Mouse (Mus musculus): ENCODE measurements around the gene Gkn1. TPM values are rescaled to one million over a fixed set of nuclear protein-coding genes. Genes with fewer than 3 reads are reported as not detected.

Gkn1 gene
- total RNA-seq (2021), result not detected in 2 replicates
- long read RNA-seq, experiment 1, result 0 reads
- long read RNA-seq, experiment 2, result 0 reads

DNA sequence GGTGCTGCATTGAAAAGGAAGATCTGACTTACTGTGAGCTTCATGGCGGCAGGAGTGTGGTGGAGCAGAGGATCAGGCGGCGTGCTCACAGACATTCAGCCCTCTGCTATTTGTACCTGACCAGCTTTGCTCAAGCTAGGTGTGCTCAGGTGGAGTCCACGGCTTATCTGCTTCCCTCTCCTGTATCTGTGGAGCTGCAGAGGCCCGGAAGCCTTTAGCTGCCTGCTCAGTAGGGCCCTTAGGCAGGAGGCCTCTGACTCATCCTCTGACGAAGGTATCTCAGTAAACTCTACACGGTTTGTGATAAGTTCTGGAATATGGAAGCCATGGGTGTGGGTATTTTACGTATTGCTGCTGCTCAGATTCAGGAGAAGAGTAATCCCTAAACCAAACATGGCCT lies at the start of gene Gkn1:
Gene Gkn1, minus strand, starts transcription at position 114 of the 400 bp plus-strand sequence.
- DNase-seq, result no peak

DNA sequence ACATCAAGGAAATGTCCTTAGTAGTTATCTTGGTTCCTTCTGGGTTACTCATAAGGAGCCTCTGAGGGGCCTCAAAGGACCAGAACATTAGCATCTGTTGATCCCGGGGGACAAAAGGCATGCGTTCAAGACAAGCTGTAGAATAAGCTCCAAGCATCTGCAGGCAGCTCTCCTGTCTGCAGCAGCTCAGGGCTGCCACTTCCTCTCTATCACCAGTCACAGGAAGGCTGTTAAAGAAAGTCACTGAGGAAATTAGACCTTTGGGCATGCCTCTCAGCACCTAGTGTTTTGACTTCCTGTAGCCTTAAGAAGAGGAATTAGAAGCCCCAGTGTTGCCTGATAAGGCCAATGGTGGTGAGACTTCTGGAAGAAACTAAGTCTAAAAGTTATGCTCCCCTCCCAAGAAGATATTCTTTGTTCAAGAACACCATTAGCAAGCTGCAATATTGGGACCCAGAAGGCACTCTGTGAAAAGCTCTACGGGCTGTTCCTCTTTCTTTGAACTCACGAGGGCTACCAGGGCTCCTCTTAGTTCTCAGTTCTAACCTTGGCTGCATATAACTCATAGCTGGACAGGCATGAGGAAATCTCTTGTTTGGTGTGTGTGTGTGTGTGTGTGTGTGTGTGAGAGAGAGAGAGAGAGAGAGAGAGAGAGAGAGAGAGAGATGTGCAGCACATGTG lies 49.3 kb upstream of the Gkn1 start:
- DNase-seq, result no peak

DNA sequence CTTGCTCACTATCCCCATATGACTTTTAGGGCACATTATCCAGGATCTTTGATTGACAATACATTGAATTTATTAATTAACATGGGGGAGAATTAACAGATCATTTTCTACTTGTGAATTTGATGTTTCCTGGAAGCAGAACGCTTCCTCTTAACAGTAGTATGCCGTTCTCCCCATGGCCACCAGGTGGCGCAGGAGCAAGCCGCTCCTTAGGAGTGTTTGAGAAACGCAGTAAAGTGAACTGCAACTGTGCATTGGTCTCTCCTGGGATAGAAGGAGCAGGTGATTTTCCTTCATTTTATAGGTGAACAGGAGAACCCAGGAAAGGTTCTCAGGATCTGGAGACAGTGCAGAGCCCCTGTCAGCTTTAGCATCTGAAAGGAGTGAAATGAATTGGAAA lies 48.4 kb upstream of the Gkn1 start:
- peak; percentile 85 for DNase-seq

DNA sequence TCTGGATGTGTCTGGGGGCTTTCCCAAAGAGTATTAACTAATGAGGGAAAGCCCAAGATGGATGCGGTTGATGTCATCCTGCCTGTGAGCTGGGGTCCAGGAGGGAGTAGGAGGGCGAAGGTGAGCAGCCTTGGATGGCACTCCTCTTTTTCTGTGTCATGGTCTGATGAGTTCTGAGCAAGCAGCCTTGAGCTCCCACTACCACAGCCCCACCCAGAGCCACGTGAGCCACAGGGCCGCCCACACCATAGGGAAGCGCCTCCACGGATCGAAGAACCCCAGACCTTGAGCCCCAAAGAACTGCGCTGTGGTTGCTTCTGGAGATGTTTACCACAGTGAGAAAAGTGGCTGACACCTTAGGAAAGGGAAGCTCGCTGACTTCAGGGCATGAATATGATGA lies 44.0 kb upstream of the Gkn1 start:
- no peak for DNase-seq

DNA sequence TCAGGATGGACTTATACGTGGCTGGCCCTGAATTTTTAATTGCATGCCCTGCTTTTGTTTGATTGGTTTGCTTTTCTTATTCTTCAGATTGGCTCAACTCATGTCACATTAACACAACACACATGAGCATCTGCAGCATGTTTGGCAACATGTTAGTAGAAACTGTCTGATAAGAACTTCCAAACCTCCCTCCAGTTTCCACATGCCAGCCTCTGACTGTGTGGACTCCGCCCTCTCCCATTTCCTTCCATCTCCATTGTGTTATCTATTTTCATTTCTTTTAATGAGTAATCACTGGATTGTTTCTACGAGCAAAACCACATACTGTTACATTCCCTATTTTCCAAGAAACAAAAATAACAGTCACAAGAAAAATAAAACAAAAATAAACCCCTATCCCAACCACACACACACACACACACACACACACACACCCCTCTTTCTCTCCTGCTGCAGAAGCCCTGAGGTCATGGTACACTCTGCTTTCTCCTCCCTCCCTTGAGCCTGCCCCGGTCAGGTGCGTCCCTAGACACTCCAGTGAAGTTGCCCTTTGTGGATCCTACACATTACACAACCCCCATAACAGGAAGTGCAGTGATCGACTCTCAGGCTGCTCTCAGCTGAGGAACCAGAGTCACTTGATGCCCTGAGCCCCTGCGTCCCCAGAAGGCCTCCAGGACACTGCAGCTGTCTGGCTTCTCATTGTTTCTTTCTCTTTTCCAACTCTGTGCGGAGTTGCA lies 42.9 kb upstream of the Gkn1 start:
- DNase-seq, result no peak

DNA sequence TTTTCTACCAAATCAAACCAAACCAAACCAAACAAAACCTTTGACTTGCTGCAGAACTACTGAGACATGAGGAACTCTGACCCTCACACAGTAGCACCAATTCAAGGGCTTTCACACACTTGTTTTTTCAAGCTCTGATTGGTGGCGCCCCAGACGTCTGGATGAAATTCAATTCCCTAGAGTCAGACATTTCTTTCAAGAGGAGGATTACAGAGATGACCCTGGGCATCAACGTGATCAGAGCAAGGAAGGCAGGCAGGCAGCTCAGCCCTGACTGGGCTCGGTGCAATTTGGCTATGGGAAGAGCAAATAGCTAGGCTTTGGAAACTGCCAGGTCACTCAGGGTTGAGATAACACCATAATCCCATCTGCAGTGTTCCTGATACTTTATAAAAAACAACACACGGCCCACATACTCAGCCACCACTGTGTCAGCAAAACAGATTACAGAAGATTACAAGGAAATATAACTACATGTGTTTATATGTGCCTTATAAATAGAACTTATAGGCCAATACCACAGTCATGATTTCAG lies 38.8 kb upstream of the Gkn1 start:
- DNase-seq, result no peak

DNA sequence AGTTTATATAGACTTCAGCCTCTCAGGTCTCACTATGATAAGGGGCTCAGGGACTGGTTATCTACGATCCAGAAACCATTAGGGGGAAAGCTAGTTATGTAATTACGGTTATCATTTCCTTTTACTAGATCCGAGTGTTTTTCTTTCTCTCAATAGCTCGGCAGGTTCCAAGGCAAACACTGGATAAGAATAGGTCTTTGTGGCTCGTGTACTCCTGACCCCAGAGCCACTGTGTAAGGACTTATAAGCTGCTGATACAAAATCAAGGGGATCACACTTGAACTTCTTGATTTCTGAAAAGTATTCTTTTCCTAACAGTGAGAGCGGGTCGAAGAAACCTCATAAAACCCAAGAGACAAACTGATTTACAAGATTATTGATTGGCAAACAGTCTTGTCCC lies 38.1 kb upstream of the Gkn1 start, which contains the start of gene Gkn3:
Gene Gkn3, minus strand, starts transcription at position 59 of the 400 bp plus-strand sequence.
- no peak for DNase-seq

DNA sequence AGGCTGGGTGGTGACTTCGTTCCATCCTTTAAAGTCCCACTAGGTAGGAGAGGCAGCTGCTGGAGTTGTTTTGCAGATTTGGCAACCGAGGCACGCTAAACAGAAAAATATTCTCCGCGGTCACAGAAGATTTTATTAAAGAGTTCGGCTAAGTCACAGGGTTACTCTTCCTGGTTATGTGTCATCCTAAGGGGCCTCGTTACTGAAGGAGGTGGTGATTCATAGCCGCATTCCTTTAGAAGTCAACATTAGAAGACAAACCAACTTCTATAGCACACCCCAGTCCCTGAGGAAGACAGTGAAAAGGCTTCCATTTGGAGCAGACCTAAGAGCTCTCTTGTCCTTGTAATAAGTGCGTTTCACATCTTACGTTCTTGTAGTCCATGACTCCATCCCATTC lies 35.9 kb upstream of the Gkn1 start:
- no peak for DNase-seq

DNA sequence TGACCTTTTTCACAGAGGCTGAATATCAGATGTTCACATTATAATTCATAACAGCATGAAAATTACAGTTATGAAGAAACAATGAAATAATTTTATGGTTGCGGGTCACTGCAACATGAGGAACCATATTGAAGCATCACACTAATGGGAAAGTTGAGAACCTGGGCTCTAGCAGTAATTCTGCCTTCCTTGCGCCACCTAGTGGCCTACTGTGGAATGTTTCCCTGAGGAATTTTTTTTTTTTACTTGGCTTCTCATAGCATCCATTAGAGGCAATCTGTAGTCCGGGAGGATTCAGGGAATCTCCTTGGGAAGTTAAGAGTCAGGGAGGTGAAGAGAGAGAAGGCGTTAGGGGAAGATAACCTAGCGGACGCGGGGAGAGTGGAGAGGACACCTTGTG lies 35.5 kb upstream of the Gkn1 start:
- DNase-seq, result peak; percentile 76

DNA sequence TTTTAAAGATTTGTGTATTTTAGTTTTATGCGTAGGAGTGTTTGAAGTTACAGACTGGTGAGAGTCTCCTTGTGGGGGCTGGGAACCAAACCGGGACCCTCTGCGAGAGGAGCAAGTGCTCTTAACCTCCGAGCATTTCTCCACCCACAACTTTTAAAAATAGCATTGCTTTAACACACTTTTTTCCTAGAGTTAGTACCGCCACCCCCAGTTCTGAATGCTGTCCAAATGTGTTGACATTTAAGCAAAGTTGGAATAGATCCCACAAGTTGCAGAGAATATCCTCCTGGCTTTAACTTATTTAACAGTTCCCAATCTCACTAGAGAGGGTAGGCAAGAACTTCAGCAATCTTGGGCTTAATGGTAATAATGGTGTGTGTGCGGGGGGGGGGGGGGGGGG lies 34.0 kb upstream of the Gkn1 start:
- peak; percentile 27 for DNase-seq

DNA sequence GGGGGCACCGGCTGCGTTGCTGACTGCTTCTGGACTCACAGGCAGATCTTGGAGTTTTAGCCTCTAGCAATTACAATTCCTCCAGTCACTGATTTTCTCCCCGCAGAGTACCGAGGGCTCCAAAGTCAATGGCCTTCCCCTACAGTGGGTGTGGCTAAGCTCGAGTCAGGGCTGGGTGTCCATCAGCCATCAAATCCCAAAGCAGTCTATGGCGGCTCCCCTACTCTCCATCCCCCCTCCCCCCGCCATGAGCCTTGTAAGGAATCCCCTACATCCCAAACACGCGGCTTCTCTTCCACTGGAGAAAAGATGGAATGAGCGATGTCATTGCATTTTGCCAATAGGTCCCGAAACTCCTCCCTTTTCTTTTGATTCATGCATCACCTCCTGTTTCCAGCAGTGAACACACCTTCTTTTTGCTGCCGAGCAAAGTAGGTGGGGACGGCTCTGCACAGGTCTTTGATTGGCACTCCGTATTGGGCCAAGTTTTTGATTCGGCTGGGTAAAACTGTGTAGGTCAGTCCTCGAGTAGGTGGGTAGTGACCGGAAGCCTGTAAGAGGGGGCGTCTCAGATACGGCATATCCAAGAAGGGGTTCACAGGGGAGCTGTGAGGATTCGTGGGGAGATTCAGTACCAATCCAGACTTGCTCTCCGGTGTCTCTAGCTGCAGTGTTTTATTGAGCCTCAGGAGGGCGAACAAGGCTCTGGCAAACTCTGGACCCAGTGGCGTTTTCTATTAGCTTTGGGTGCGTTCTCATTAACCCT lies 33.4 kb upstream of the Gkn1 start:
- peak; percentile 32 for DNase-seq

DNA sequence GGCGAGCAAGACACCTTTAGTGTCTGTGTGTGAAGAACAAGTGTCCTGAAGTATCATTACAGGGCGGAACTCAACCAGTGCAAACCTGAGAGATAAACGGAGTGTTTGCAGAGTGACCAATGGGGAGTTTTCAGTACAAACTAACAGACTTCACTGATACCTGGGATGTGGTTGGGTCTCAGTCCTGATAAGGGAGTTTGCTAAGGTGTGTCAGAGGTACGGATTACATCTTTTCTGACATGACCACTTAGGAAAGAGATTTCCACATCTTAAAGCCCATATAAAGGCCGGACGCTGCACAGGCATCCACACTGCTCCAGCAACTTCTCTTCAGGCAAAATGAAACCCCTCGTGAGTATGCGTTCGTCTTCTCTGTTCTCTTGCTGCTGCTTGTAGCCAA lies 22.3 kb upstream of the Gkn1 start, which contains the start of gene Gkn2:
Gene Gkn2, plus strand, starts transcription at position 301 of the 400 bp plus-strand sequence.
- no peak for DNase-seq

DNA sequence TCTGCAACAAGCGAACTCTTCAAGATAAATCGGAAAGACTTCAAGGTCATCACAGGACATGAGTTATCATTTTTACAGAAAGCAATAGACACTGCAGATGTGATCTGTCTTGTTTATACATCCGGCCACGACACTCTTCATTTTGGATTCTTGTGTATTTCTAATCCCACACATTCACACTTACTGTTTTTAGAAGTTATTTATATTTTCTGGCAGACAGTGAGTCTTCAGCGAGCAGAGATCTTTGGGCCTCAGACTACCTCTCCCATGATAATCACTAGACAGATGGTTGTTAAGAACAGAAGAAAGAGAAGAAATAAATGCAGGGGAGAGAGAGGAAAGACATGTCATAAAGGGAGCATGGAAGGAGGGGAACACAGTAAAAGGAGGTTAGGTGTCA lies 18.5 kb upstream of the Gkn1 start:
- no peak for DNase-seq

DNA sequence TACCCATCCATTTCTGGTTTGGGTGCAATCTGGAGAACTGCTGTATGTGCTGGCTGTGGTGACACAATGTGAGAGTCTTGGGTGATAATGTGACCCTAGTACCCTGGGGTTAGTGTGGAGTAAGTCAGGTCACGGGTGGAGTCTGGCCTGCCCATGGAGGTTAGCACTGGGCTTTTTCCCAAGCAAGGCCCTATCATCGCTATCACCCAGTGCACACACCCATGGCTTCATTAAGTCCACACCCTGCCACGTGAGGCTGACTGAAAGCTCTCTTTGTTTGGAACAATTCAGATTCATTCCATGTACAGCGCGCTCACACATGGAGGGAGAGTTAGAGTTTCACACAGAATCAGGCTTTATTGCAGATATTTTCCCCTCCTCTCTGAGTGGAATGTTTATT lies 3.7 kb upstream of the Gkn1 start:
- DNase-seq, result no peak

DNA sequence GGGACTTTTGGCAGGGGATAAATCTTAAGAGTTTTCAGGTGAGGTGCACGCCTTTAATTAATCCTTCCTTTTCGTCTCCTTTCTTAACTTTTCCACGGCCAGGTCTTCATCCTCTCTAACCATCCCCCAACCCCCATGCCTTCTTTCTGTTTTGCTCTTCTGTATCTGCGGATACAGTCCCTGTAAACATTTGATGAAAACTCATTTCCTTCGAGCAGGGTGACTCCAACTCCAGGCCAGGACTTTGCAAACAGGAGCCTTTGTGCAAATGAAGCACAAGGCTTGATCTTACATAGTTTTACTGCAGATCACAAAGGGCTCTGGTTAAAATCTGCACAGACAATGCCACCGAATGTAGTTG lies 14.8 kb downstream of the Gkn1 start:
- no peak for DNase-seq

DNA sequence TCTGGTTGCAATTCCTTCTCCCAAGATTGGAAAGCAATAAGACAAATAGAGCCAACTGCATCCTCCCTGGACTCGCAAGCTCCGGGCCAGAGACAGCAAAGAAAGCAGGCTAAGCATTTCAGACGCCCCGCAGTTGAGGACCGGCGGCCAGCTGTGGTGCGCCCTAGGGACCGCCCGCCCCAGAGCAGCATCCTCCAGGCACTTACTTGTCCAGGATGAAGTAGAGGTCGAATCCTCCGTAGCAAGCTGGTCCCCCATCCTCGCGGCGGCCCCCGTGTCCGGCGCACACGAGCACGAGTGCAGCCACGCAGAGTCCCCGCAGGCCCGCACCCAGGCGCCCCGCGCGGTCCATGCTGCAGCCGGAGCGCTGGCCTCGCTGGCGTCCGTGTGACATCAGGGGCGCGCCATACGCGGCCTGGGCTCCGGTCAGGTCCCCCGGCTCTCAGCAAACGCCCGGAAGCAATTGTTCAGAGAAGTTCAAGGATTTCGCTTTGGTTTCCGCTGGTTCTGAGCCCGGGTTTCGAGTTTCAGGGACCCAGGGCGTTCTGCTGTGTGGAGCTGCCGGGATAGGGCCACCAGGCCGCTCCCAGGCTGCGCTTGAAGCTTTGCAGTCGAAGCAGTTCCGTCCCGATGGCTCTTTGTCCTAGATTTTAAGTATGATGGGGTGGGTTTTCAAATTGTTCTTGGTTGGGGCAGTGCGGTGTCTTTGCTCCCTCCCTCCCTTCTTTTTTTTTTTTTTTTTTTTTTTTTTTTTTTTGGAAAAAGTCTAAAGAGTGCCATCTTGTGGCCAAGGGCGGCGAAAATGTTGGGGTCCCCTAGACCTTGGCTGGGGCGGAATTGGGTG lies 15.4 kb downstream of the Gkn1 start, which contains the start of gene Antxr1:
Gene Antxr1, minus strand, starts transcription at position 731 of the 844 bp plus-strand sequence.
- DNase-seq, result peak; percentile 77

DNA sequence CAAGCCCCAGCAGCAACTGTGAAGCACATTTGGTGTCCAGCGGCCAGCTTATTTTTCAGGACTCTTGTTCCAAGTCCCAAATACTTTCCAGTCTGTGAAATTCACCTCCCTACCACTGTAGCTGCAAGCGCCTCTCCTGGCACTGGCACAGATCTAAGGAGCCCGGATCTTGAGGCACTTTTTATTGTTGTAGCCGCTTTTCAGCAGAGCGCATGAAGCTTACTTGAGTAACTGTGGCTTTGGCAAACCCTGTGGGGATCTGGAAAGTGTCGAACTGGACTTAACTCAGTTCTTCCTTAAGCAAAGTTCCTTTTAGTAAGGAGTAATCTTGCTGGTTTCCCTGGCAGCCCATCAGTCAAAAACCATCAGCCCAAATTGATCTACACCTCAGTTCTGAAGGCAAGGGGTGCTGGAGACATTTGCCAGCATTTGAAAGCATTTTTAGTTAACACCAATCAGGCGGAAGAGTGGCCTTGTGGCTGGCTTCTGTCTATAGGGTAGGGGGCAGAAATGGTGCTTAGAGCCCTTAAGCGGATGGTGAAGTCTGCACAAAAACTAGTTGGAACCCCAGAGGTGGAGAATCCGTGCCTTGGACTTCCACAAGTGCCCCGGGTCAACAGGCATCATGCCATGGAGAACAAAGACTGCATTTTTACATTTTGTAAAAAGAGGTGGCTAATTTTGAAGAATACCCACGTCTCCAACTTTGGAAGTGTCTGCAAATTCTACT lies 16.2 kb downstream of the Gkn1 start:
- DNase-seq, result peak; percentile 48

DNA sequence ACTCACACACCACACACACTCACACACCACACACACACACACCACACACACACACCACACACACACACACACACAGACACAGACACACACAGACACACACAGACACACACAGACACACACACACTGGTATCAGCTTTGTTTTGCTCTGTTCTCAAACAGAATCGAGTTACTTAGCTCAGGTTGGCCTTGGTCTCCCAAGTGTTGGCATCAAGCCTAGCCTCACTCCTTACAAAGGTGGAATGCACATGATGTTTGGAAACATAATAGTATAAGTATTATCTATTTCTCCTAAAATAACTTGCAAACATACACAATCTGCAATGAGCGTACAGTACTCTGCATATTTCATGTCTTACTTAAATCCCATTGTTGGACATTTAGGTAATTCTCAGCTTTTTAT lies 18.4 kb downstream of the Gkn1 start:
- peak; percentile 27 for DNase-seq

DNA sequence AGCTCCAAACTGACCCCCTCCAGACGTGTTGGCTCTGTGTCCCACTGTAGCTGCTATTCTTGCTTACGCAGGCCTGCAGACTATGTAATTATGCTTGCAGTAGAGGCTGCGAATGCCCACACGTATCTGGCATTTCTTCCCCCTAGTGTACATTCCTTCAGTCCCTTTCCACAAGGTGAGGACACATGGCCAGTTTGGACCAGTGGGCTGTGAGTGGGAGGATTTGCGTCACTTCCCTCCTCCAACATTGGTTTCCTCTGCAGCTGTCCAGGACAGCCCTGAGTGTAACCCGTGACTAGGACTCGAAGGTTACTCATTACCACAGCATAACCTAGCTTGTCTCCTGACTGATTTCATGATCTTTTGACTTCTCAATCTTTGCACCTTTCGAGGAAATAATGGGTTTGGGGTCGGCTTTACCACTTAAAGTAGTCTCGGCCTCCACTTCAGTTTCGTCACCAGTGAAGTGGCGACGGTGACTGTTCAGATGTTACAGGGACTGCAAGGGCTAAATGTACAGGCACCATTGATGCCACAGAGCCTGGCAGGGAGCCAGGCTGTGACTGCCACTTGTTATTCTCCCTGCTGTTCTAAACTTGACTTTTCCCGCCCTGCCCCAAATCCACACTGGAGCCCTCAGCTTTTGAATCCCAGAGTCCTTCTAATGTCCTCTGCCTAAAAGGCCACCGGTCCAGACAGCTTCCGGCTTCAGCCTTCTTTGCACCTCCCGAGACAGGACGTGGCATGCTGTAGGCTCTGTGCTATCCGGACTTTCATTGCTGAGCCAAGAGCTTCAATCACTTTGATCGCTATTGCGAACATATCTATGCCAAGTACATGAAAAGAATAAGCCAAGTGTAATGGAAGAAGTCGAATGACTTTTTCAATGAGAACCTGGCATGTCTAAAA lies 22.2 kb downstream of the Gkn1 start:
- DNase-seq, result no peak

DNA sequence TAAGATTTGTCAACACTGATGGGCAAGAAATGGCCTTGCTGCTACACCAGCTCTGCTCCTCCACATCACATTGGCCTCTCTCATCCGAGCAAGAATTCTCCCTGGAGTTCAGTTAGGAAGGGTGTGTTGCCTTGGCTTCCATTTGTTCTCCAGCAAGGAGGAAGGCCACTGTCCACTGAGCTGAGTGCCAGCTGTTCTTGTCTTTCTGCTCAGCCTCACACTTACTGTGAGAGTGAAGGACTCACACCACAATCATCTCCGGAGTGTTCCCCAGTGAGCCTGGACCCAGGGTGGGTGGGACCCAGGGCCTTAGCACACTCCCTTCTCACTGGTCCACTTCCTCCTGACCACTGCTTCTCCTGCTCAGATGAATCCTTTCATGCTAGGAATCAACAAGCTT lies 23.8 kb downstream of the Gkn1 start:
- DNase-seq, result no peak

Data from adrenal gland, postnatal 14 days (tissue).